Mouse (Mus musculus) heart, postnatal 4 days (tissue): ENCODE results near the gene Me1. TPM values are rescaled to one million over a fixed set of nuclear protein-coding genes. Genes with fewer than 3 reads are reported as not detected.

Source experiments
- total RNA-seq, 2 experiments: library from RNA; stranded (reverse); gene quantifications; 2 replicates each; pipeline ENCODE4 v1.2.3; 2021

The Me1 gene
- total RNA-seq, 2 experiments from 2014 or later, result 42.5 to 46.4 TPM

Other genes starting within 250 kb of the Me1 start
- gene Ube2cbp, start 231.0 kb downstream of the Me1 start, total RNA-seq, result 1 to 10 TPM; 2.6 to 2.9 TPM
- 10 to 100 TPM; 24.0 to 27.0 TPM for gene Dop1a, start 228.8 kb downstream of the Me1 start, total RNA-seq
- gene Pgm3, start 124.1 kb downstream of the Me1 start, total RNA-seq, result 10 to 100 TPM; 11.4 to 14.5 TPM
- under 1 TPM; 0.33 to 0.59 TPM for gene Rwdd2a, start 124.0 kb downstream of the Me1 start, total RNA-seq
- 1 to 10 TPM; 6.6 to 7.7 TPM for gene Prss35, start 47.7 kb upstream of the Me1 start, total RNA-seq
- gene Snap91, start 184.7 kb upstream of the Me1 start, total RNA-seq, result 100 to 1,000 TPM in 1 of 2 experiments, 10 to 100 TPM in 1; 94.6 to 105 TPM